Mouse (Mus musculus) lung, postnatal 36 days (tissue): ENCODE results near the gene L3mbtl3.

ENCODE experiments used
- DNase-seq: peaks from one replicate; pipeline ENCODE4 v3.0.0; 2022; ENCODE audit warnings: mixed read lengths

Gene L3mbtl3

DNA sequence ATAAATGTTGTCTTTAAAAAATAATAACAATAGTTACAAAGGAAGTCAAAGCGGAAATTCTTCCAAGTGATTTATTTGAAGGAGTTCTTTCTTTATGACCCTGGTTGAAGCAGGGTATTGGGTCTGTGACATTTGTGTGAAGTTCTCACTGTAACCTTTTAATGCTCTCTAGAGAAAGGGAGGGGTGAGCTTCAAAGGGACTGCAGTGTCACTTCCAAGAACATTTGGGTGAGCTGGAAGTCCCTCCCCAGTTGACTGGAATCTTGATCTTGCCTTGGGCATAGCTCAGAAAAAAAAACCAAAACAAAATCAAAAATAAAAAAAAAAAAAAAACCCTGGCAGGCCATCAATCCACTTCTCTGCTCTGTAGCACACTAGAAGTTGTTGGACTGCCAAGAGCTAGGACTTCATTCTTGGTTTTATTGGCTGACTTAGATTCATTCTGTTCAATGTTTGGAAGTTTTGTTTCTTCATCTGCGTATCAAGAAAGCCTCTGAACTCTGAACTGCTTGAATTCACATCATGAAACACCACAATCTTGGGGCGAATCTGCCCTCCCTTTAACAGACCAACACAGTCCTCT is 143.6 kb downstream of the L3mbtl3 start:
- peak; percentile 16 for DNase-seq

GRCm38 (mm10) chr10:26229488-26229887 is 146.3 kb downstream of the L3mbtl3 start, which contains the start of gene Samd3:
Gene Samd3 (plus strand): TSS chr10:26229707.
- DNase-seq = no peak

DNA sequence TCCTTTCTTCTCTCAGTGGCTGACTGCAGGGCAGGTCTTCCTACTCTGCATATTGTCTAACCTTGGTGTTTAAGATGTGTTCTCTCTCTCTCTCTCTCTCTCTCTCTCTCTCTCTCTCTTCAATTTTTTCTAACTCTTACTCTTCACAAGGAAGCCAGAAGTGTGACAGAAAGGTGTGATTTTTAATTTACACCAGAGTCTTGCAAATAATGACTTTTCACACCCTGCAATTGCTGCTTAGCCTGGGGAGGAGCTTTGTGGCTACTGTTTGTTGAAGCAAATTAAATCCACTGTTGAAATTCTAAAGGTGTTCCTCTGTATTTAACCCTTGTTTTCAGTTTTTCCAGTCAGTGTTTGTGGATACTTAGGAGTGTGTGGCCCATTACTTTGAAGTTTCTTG is 147.6 kb downstream of the L3mbtl3 start:
- DNase-seq = no peak

GRCm38 (mm10) chr10:26226734-26227133 is 149.0 kb downstream of the L3mbtl3 start:
- DNase-seq = peak; percentile 23

DNA sequence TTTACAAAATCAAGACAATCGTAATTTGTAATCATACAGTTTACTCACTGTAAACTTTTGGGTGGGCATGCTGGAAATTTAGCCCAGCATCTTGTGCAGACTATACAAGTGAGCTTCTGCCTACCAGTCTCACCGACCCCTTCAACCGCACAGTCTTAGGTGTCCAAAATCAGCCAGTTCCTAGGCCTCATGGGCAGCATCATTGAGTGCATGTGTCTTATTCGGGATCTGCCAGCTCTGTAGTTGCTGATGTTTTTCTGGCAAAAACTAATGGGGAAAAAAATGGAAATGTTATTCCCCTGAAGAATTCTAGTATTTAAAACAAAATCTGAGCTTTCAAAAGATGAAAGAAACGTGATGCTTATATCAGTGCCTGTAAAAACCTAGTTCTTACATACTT is 149.5 kb downstream of the L3mbtl3 start:
- no peak for DNase-seq
